In the genomic region with DNA sequence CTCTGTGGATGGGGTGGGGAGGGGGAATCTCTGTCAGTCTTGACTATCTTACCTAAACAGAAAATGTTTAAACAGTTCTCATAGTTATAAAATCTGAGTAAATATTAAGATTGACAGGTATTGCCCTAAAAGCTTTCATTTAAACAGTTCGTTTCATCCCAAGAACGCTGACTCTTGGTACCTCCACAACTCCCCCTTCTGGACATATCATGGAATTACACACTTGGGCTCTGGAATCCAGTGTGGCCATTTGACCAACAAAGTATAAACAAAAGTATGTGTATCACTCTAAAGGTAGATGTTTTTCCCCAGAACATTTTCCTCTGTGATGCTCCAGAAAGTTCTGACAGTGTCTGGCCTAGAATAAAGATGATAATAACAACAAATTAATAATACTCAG, we compare ENCODE assay signal across 32 mouse cellular contexts.
A peak's percentile ranks its signal among the peaks of the same experiment; 100 is the strongest.
DNase-seq lines count a peak whose midpoint lies in the region; ATAC-seq and TF ChIP-seq lines count a peak whose summit lies in the region.
"Had no signal": no experiment of that assay in that cellular context is flagged by ENCODE, and none has a peak within 500 bp of the region (broad histone marks: within the 10 kb centered on the region; RNA-seq: fewer than 3 reads in every experiment).

No protein-coding gene starts in this region.

- no peaks in the 10 kb centered on the region for H3K79me2 ChIP-seq in heart, adult 2 months (replicated peaks; ENCODE audit: control insufficient read depth, insufficient read depth, low read length)

- H3K27me3 ChIP-seq in heart, adult 2 months (ENCODE audit: control insufficient read depth, insufficient read depth, low read length), result no peaks in the 10 kb centered on the region
- no peaks in the 10 kb centered on the region for H3K27me3 ChIP-seq in lung, embryonic 14.5 days (ENCODE audit: insufficient read depth, low read length)
- H3K27me3 ChIP-seq: embryonic facial prominence, embryonic 15.5 days; forebrain, embryonic 12.5 days; hindbrain, embryonic 15.5 days; liver, embryonic 12.5 days; neural tube, embryonic 12.5 days; Patski had no signal

- no peaks in the 10 kb centered on the region for H3K4me1 ChIP-seq in heart, adult 2 months (ENCODE audit: control insufficient read depth, insufficient read depth, low read length)
- no peaks in the 10 kb centered on the region for H3K4me1 ChIP-seq in lung, embryonic 14.5 days (ENCODE audit: insufficient read depth)
- H3K4me1 ChIP-seq: embryonic facial prominence, embryonic 15.5 days; forebrain, embryonic 12.5 days; hindbrain, embryonic 15.5 days; liver, embryonic 12.5 days; midbrain, embryonic 10.5 days; neural tube, embryonic 12.5 days had no signal

- no peak overlapping the region for H3K4me3 ChIP-seq in heart, adult 2 months
- no peak overlapping the region for H3K4me3 ChIP-seq in lung, embryonic 14.5 days (ENCODE audit: low read depth, low read length)
- H3K4me3 ChIP-seq: embryonic facial prominence, embryonic 10.5 days; embryonic facial prominence, embryonic 15.5 days; forebrain, embryonic 12.5 days; hindbrain, embryonic 10.5 days; hindbrain, embryonic 15.5 days; liver, embryonic 12.5 days; midbrain, embryonic 10.5 days; myocyte; neural tube, embryonic 12.5 days had no signal

- no peak for TF ChIP-seq EP300 in heart, adult 2 months (IDR thresholded peaks at IDR 0.05; ENCODE audit: insufficient read depth, low read depth, low read length)

- no peaks in the 10 kb centered on the region for H3K9me3 ChIP-seq in lung, embryonic 14.5 days (ENCODE audit: low read depth, low read length)
- H3K9me3 ChIP-seq: embryonic facial prominence, embryonic 15.5 days; hindbrain, embryonic 15.5 days; midbrain, embryonic 10.5 days had no signal

- no peak overlapping the region for H3K27ac ChIP-seq in heart, adult 2 months
- no peak overlapping the region for H3K27ac ChIP-seq in lung, embryonic 14.5 days (ENCODE audit: low read depth)
- H3K27ac ChIP-seq: embryonic facial prominence, embryonic 10.5 days; embryonic facial prominence, embryonic 15.5 days; forebrain, embryonic 12.5 days; hindbrain, embryonic 10.5 days; hindbrain, embryonic 15.5 days; liver, embryonic 12.5 days; midbrain, embryonic 10.5 days; neural tube, embryonic 12.5 days had no signal

- TF ChIP-seq POLR2A in heart, adult 2 months (IDR thresholded peaks at IDR 0.05; ENCODE audit: insufficient read depth, low read depth, low read length), result no peak

- intact Hi-C loops in heart, adult 2 months (cut with DNase I), result no loop called here

- H3K4me2 ChIP-seq in lung, embryonic 14.5 days, result no peak overlapping the region
- H3K4me2 ChIP-seq: embryonic facial prominence, embryonic 15.5 days; forebrain, embryonic 12.5 days; hindbrain, embryonic 15.5 days; liver, embryonic 12.5 days; neural tube, embryonic 12.5 days had no signal

- WGBS in heart, adult 2 months, result 88% methylated on average over 2 of the region's 2 CpGs
- WGBS in lung, embryonic 14.5 days, result 65% methylated on average over 2 of the region's 2 CpGs

- no peak for ATAC-seq in lung, embryonic 14.5 days (ENCODE audit: insufficient read depth)
- ATAC-seq: inflammation-experienced regulatory T-cells, adult 6 months; liver, embryonic 12.5 days; liver, postnatal 0 days; Patski had no signal

- no peak overlapping the region for H3K9ac ChIP-seq in heart, adult 2 months (ENCODE audit: low read depth, low read length)
- H3K9ac ChIP-seq in lung, embryonic 14.5 days, result no peak overlapping the region
- H3K9ac ChIP-seq: embryonic facial prominence, embryonic 15.5 days; forebrain, embryonic 12.5 days; hindbrain, embryonic 15.5 days; liver, embryonic 12.5 days; liver, postnatal 0 days; neural tube, embryonic 12.5 days had no signal

- no peak for DNase-seq in heart, adult 2 months
- DNase-seq in heart, adult 8-10 months (ENCODE audit: low spot score), result no peak
- DNase-seq in lung, embryonic 14.5 days, result no peak
- no peak for DNase-seq in lung, postnatal 14 days
- peak; percentile 34 for DNase-seq in NIH3T3 (ENCODE audit: low read depth)
- no peak for DNase-seq in adrenal gland, postnatal 25 days
- DNase-seq in testis, postnatal 10 days (ENCODE audit: low spot score), result no peak
- DNase-seq: adrenal gland, postnatal 36 days; cerebellum, adult 8-10 months; cerebellum, postnatal 25 days; gastrocnemius, postnatal 25 days; heart, adult 18-20 months; heart, postnatal 14 days; kidney, adult 2 months; left cerebral cortex, postnatal 4 days; liver, postnatal 0 days; lung, postnatal 10 days; right cerebral cortex, adult 18-20 months; spleen, adult 18-20 months; thymus, adult 2 months; thymus, postnatal 36 days had no signal

- no peaks in the 10 kb centered on the region for H3K36me3 ChIP-seq in heart, adult 2 months (ENCODE audit: control insufficient read depth, insufficient read depth, low read length)
- no peaks in the 10 kb centered on the region for H3K36me3 ChIP-seq in lung, embryonic 14.5 days (ENCODE audit: insufficient read depth)
- H3K36me3 ChIP-seq: embryonic facial prominence, embryonic 10.5 days; embryonic facial prominence, embryonic 15.5 days; forebrain, embryonic 12.5 days; hindbrain, embryonic 10.5 days; hindbrain, embryonic 15.5 days; liver, embryonic 12.5 days; midbrain, embryonic 10.5 days; neural tube, embryonic 12.5 days had no signal

- peak; percentile 27; the same call in 1 of the 2 replicates for TF ChIP-seq CTCF in heart, adult 2 months (IDR thresholded peaks at IDR 0.05)
- TF ChIP-seq CTCF in lung, embryonic 14.5 days (IDR thresholded peaks at IDR 0.05; ENCODE audit: low read depth), result peak; percentile 30
